Mouse (Mus musculus): ENCODE data around the gene B4galnt1.
"Not testable (repeated sequence)": the region's sequence is repeated elsewhere in the genome, so short reads cannot be mapped to it uniquely, and the experiment has no call there.

Gene B4galnt1

DNA sequence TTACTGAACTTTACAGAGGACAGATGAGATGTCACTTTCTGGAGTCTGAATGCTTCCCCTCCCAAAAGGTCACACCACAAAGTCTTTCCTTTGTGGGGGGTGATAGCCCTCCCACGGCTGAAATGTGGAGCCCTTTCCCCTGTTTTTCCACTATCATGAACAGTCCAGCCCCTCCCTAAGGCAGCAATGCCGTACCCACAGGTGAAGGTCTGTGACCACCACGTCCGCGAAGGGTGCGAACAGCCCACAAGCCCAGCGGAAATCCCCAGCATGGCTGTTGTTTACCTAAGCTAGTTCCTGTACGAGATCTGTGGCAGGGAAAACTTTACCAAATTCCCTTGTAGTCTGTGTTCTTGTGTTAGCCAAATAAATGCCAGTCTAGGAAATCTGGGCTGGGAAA, 23.5 kb upstream of the B4galnt1 start:
- DNase-seq (ENCODE audit: low spot score in 2 of 2): no peak

DNA sequence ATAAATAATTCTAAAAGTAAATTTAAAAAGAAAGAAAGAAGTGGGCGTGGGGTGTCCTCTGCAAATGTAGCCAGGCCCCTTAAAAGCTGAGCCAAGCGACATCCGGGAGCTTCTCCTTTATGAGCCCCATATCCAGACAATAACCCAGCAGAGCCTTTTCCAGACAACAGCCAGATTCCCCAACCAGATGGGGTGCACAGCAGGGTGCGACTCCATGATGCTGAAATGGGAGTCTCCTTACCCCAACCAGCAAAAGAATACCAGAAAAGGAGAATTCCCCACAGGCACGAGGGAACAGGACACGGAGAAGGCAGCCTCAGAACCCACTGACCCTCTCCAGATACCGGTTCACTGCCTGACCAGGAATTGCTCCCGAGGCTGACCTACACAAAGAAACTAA, 21.8 kb upstream of the B4galnt1 start:
- DNase-seq (ENCODE audit: low spot score in 2 of 2): no peak

DNA sequence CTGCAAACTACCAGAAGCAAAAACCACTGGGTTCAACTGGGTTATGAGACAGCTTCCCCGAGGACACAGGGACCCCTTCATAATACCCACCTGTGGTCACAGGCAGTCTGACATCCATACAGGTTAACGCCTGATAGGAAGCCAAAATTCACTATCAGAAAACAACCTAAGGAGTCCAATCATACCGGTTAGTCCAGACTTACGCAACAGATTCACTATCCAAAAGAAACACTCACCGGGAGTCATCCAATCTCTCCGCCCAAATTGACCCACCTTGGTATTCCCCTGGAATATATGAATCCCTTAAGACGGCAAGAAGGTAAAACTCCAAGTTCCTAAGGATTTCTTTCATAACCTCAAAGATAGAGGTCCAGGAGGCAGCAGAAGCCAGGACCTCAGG, 20.5 kb upstream of the B4galnt1 start:
- no peak for DNase-seq (ENCODE audit: low spot score in 2 of 2)

DNA sequence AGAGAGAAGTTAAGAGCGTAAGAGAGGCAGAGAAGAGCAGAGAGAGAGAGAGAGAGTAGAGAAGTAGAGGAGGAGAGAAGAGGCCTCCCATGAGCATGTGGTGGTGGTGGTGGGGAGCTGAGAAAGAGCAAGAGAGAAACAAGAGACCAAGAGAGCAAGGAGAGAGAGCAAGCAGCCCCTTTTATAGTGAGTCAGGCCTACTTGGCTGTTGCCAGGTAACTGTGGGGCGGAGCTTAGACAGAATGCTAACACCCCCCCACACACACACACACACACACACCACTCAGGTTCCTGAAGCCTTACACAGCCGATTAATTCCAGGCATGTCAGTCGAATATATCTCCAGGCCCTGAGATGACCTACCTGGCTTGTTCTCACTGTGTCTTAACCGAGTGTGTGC, 19.7 kb upstream of the B4galnt1 start:
- no peak for DNase-seq (ENCODE audit: low spot score in 2 of 2)

DNA sequence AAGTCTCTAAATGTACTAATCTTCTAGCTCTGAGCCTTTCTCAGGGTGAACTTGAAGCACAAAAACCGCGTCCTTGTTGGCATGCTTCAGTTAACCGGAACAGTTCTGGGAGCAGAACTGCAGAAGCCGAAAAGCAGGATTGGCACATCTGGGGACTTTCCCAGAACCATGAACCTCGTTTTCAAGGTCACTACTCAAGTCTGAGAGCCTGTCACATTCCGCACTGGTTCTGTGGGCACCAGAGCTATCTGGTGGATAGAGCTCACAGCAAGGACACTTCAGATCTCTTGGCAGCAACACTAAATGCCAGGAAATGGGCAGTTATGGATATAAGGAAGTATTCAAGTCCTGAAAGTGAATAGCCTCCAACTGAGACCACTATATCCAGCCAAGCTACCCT, 17.9 kb upstream of the B4galnt1 start:
- DNase-seq (ENCODE audit: low spot score in 2 of 2): no peak

DNA sequence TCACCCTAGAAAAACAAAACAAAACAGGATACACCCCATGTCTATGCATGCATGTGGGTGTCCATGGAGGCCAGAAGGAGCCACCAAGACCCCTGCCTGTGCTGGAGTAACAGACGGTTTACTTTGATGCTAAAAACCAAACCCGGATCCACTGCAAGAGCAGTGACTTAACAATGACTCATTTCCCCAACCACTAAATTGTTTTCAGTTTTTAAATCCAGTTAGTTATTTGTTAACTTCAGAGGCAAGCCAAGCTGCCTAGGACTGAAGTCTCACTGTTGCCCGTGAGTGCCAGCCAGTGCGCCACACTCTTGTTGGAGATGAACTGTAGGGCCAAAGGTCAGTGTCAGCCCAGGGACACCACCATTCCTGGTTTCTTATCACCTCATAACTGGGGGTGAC, 14.6 kb upstream of the B4galnt1 start:
- DNase-seq (ENCODE audit: low spot score in 2 of 2): no peak

DNA sequence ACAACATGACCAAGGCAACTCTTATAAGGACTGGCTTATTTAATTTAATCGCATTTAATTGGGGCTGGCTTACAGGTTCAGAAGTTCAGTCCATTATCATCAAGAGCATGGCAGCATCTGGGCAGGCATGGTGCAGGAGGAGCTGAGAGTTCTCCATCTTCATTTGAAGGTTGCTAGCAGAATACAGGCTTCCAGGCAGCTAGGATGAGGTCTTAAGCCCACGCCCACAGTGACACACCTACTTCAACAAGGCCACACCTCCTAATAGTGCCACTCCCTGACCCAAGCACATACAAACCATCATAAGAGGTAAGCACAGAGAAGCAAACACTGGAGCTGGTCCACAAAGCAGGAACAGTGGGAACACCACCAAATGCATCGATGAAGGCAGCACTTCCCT, 13.8 kb upstream of the B4galnt1 start:
- not testable (repeated sequence) for DNase-seq (ENCODE audit: low spot score in 2 of 2)

DNA sequence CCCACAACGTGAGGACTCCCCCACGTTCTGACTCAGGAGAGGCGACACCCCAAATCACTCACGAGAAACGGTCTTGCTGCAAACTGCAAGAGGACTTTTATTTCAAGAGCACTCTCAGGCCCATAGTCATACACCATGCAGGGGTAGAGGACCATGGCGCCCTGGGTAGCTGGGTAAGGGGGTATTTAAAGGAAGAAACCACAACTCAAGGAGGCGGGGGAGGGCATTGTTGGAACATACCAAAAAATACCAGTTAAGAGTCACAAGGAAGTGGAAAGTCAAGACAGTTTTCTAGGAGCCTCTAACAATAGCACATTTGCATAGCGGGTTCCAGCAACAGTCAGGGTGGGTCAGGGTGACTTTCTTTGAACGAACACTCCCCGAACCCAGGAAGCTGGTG, 12.5 kb upstream of the B4galnt1 start:
- not testable (repeated sequence) for DNase-seq (ENCODE audit: low spot score in 2 of 2)

DNA sequence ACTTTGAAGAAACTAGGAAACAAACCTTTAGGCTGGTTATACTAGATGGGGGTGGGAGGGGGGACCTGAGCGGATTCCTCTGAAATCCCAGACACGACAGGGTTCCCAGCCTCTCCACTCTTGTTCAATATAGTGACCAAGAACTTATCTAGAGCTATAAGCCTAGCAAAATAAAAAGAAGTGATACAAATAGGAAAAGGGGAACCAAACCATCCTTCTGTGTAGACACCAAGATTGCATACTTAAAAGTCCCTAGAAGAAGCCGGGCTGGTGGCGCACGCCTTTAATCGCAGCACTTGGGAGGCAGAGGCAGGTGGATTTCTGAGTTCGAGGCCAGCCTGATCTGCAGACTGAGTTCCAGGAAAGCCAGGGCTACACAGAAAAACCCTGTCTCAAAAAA, 11.7 kb upstream of the B4galnt1 start:
- DNase-seq (ENCODE audit: low spot score in 2 of 2): no peak

DNA sequence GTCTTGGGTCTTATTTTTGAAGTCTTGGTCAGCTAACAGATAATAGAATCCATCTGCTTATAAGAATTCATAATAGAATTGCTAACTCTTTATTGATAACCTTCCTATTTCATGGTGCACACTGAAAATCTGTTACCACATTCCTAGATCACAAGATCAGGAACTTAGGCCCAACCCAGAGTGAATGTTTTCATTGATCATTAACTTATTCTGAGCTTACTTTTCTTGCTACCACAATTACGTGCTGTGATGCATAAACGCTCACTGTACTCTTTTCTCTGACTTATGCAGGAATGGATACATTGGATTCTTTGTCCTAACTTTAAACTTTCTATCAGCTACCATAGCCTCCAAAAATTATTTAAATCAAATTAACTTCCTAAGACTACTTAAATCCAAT, 10.8 kb upstream of the B4galnt1 start:
- no peak for DNase-seq (ENCODE audit: low spot score in 2 of 2)

DNA sequence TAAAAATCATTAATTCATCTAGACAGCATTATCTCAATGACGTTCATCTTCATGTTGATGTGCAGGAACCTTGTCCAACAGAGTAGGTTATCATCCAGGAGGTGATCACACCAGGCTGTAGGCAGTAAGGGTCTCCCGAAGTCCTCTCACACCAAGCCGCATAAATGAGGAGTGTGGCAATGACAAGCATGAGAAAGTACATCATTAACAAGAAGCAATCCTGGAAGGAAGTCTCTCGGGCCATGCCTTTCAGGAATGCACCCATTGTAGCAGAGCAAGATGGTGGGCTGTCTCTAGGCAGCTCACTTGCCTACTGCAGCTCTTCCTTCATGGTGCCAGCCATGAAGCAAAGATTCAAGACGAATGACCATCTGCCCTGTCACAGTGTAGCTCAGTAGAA, 10.4 kb upstream of the B4galnt1 start:
- DNase-seq (ENCODE audit: low spot score in 2 of 2): no peak

DNA sequence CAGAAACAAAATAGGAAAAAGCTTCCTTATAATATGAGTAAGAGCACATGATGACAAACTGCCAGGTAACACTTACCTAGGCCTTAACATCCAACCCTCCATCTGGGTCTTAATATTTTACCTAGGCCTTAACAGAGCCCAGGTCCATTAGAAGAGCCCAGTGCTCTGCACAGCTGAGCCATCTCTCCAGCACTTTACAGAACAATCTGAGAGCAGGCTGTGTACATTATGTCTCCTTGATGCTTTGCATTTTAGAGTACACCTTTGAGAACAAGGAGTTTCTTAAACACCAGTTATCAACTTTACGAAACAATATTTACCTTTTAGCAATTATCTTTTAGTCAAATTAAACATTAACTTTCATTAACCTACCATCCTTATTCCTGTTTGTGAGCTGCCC, 8.9 kb upstream of the B4galnt1 start:
- no peak for DNase-seq (ENCODE audit: low spot score in 2 of 2)

DNA sequence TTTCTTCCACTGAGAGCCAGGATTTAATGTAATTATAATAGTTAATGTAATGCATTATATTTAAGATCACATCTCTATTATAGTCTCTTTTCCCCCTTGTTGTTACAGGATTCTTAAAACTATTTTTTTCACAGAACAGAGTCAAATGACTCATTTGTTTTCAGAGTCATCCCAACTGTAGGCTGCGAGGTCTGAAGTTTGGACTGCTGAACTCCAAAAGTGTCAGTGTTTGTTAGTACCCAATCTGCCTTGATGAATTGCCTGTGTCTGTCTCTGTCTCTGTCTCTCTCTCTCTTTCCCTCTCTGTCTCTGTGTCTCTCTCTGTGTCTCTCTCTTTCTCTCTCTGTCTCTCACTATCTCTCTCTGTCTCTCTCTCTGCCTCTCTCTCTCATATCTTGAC, 8.5 kb upstream of the B4galnt1 start:
- no peak for DNase-seq (ENCODE audit: low spot score in 2 of 2)

DNA sequence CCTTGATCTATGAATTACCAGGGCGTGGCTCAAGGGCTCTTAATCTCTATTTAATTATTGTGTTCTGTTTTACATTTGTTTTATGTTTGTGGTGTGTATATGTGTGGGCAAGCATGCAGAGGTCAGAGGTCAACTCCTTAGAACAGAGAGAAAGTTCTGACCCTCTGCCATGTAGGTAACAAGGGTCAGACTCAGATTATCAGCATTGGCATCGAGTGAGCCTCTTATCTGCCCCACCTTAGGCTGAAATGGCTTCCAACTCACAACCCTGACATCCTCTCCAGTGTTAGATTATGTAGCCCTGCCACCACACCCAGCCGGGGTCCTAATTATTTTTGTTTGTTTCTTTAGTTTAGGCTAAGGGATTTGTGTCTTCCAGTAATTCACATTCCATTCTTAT, 6.6 kb upstream of the B4galnt1 start:
- no peak for DNase-seq (ENCODE audit: low spot score in 2 of 2)

DNA sequence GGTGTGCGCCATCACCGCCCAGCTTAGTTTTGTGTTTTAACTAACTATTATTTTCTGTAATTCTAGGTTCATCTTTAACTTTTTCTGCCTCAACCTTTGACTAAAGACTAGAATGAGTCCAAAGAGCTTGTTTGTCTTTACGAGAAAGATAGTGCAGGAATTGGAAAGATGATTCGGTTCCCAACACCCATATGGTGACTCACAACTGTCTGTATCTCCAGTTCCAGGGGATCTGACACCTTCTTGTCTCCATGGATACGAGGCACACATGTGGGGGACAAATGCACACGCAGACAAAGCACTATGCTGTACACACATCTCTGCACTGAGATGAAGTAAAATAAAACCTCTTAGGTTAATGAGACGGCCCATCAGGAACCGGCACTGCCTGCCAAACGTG, 4.9 kb upstream of the B4galnt1 start:
- DNase-seq (ENCODE audit: low spot score in 2 of 2): no peak

DNA sequence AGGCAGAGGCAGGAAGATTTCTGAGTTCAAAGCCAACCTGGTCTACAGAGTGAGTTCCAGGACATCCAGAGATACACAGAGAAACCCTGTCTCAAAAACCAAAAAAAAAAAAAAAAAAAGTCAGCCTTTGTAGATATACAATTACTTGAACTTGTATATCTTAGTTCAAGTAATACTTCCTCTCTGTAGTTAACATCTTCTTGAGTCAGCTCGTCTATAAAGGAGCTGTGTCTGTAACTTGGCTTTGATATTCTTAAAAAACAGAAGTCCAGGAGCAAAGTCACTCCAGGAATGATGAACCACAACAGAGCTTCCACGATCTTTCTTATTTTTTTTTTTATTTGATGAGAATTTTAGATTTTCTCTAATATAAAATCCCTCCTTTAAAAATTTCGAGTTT, 4.3 kb upstream of the B4galnt1 start:
- DNase-seq (ENCODE audit: low spot score in 2 of 2): no peak

DNA sequence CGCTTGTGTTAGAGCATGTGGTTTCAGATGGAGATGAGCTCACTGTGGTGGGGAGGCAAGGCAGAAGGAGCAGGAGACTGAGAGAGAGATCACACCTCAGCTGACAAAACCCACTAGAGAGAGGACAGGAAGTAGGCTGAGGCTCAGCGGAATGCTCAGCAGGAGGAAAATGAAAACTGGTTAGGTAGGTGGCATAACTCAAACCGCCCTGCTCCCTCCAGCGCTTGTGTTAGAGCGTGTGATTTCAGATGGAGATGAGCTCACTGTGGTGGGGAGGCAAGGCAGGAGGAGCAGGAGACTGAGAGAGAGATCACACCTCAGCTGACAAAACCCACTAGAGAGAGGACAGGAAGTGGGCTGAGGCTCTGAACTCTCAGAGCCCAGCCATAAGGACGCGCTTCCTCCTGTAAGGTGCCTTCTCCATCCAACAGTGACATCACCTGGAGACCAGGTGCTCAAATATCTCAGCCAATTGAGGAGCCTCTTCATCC, 2.2 kb upstream of the B4galnt1 start:
- DNase-seq (ENCODE audit: low spot score in 2 of 2): not testable (repeated sequence)

DNA sequence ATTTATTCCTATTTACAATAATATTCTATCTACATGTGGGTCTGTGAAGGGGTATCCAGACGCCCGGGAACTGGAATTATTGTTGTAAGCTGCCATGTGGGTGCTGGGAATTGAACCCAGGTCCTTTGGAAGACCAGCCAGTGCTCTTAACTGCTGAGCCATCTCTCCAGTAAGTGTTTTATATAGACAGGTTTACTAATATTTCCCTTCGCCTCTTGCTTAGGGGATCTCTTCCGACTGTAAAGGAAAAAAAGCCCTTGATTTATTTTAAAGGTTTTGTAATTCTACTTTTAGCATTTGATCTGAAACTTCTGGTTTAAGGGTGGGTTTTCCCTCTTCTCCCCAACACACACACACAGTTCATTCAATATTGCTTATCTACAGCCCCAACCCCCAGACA, 835 bp upstream of the B4galnt1 start:
- no peak for DNase-seq (ENCODE audit: low spot score in 2 of 2)

DNA sequence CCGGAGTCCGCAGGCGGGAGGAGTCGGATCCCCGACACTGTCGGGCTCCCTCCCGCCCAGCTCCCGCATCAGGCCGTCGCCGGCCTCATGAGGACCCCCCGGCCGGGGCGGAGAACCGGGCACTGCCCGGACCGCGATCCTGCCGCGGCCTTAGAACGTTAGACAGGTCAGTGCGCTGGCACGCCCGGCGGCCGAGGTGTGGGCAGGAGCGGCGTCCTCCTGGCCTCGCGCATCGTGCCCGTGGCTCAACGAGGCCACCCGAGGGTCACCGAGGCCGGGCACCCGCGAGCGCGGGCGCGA, 279 bp downstream of the B4galnt1 start:
- no peak for DNase-seq (ENCODE audit: low spot score in 2 of 2)

DNA sequence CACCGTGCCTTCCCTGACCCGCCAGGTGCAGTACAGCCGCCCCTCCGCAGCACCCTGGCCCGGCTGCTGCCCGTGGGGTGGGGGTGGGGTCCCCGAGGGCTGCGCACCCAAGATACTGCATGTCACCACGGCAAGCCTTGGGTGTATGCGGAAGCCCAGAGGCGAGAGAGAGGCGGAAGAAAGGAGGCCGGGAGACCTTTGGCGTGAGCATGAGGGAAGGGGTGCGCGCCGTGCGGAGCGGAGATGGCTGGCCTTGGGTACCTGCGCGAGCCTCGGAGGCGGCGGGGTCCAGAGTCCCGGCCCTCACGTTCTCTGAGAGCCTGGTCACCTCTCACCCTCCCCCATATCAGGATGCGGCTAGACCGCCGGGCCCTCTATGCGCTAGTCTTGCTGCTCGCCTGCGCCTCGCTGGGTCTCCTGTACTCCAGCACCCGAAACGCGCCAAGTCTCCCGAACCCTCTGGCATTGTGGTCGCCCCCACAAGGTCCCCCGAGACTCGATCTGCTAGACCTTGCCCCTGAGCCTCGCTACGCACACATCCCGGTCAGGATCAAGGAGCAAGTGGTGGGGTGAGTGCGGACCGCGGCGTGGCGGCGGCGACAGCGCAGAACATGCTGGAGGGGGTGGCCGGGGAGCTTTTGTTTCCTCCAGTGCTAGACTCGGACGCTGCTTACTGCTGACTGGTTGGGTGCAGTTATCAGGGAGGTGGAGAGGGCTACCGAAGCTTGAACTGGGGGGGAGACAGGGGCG, 804 bp downstream of the B4galnt1 start:
- no peak for DNase-seq (ENCODE audit: low spot score in 2 of 2)

DNA sequence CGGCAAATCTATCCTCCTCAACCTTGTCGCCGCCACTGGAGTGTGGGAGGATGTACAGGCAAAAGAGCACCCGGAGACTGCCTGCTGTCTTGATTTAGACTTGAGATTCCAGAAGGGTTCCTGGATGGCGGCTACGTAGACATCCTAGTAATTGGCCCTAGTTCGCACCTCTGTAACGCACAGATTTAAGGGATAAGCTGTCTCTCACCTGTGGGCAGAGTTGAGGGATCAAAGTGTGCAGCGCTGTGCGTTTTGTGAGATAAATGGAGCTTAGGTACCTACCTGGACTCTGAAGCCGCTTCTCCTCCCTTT, 1.3 kb downstream of the B4galnt1 start:
- no peak for DNase-seq (ENCODE audit: low spot score in 2 of 2)

DNA sequence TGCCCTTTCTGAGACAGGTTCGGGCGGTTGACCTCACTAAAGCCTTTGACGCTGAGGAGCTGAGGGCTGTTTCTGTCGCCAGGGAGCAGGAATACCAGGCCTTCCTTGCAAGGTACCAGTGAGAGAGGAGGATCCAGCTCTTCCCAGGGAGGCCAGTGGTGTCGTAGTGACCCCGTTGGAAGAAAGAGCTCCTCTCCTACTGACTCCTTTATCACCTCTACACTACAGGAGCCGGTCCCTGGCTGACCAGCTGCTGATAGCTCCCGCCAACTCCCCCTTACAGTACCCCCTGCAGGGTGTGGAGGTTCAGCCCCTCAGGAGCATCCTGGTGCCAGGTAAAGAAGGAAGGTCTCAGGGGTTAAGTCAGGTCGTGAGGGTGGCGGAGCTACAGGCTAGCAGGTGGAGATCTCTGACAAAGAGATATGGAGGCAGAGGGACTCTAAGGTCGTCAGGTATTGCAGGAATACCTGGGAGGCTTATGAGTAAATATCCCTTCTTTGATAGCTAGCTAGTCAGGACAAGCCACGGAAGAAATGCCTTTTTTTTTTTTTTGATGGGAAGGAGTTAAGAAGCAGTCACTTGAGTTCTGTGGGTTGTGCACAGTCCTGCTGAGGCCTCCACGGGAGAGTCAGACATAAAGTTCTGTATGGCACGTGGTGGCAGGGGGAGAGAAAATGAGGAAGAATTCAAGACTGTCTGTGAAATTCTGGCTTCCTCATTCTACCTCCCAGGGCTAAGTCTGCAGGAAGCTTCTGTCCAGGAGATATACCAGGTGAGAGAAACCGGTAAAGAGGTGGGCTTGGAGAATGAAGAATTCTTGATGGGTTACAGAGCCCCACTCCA, 2.0 kb downstream of the B4galnt1 start:
- no peak for DNase-seq (ENCODE audit: low spot score in 2 of 2)

DNA sequence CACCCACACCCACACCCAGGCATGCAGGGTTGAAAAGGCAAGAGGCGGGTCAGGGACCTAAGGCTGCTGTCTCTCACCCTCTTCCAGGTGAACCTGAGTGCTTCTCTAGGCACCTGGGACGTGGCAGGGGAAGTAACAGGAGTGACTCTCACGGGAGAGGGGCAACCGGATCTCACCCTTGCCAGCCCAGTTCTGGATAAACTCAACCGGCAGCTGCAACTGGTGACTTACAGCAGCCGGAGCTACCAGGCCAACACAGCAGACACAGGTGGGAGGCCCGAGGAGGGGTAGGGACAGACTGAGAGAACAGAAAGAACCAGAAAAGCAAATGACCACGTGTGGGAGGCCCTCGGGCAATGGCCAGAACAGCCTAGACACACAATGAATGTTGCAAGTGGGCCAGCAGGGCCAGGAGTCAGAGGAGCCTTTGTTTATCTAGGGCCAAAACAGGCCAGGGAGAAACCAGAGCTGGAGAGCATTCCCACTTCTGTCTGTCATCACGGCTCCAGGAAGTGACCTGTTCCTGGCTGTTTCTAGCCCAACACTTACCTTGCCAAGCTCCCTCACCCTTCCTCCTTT, 2.7 kb downstream of the B4galnt1 start:
- no peak for DNase-seq (ENCODE audit: low spot score in 2 of 2)
